Mouse (Mus musculus) testis, postnatal 14 days (tissue): ENCODE measurements around the gene Ist1.
A peak's percentile ranks its signal among the peaks of the same experiment; 100 is the strongest.

Source experiments
- DNase-seq: peaks from one replicate; pipeline ENCODE4 v3.0.0; 2021; ENCODE audit warnings: low spot score

The Ist1 gene

DNA sequence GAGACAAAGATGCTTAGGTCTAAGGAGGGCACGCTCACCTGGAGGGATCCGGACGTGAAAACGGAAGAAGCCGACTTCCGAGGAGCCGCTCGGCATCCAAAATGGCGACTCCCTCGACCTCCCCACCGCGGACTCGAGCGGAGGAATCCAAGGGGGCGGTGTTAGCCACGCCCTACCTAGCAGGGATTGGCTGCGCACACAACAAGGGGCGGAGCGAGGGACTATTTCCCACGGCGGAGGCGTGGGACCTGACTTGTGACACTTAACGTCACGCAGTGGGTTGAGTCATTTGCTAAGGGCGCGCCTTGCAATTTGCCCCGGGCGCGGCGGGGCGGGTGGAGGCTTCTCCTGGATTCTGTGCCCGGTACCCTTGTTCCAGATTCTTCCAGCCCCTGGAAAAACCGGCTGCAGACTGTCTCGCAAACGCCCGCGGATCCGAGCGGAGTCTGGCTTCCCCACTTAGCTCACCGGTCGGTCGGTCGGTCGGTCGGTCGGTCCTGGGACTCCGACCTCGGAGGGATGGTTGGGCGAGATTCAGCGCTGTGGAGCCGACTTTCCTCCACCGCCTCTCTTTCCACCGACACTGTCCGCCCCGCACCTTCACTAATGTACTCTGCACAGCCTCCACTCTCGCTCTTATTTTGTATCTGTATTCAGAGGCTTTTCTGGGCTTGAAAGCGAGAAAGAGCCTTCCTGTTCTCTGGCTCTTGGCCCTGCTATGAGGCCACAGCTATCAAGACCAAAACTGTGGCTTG is at the start of gene Ist1:
Ist1 (minus strand) TSS at position 115 of the 755 bp plus-strand sequence.
- peak; percentile 98 for DNase-seq

DNA sequence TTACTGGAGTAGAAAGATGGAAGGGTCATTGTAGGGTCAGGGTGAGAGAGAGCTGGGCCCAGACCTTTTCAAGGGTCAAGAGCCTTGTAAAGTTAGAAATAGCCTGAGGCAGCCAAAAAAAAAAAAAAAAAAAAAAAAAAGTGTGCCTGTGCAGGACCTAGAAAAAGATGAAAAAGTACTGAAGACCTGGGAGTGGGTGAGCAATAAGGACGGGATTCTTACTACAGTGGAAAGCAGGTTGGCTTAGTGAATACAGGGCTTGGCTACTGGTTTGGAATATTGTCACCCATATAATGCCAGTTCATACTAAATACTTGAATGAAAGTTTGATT is 45.0 kb upstream of the Ist1 start:
- no peak for DNase-seq

DNA sequence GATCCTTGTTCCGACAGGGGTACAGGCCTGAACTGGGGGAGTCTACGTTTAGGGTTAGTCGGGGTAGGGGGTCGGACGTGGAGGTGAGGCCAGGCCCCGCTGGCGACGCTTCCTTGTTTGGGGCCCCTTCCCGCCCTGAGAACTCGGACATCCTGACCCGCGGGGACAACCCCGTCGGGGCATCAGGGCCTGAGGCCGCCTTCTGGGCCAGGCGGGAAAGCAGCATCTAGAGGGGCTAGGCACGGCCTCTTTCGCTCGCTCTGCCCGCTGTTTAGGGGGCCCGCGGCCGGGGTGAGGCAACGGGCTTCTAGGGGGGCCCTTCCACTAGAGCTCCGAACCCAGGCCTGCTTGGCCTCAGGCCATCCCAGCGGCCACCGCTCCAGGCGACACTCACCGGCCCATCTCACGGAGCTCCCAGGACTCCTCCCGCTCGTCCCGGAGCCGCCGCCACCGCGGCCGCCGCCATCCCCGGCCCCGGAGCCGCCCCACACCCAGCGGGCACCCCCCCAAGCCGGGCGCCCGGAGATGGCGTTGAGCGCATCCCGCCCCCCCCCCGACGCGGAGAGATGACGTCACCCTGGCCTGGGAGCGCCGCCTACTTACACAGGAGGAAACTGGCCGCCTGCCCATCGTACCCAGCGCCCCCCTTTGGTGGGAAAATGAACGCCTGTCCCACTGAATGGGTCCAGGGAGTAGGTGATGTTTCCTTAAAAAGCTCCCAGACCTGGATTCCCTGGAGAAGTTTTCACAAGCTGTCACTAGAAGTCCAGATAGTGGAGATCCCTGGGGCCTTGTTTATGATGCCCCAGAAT is 44.4 kb upstream of the Ist1 start, which contains the start of gene Atxn1l:
Atxn1l (minus strand) TSS at position 503 of the 812 bp plus-strand sequence.
- DNase-seq, result peak; percentile 88

DNA sequence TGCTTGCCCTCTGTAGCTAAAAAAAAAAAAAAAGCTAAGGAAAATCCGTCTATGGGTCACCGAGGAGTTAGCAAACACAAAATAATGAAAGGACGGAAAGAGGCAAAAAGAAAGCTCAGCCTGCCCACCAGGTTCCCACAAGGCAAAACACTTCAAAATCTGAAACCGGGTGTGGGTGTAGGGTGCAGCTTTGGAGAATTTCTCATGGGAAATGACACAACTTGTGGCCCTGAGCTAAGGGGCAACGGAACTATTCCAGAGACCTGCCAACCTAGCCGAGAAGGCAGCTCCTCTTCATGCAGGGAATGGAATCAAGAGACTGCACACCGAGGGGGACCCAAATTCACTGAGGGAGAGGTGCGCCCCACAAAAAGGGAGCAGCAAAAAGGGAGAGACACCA is 43.8 kb upstream of the Ist1 start:
- DNase-seq, result no peak

DNA sequence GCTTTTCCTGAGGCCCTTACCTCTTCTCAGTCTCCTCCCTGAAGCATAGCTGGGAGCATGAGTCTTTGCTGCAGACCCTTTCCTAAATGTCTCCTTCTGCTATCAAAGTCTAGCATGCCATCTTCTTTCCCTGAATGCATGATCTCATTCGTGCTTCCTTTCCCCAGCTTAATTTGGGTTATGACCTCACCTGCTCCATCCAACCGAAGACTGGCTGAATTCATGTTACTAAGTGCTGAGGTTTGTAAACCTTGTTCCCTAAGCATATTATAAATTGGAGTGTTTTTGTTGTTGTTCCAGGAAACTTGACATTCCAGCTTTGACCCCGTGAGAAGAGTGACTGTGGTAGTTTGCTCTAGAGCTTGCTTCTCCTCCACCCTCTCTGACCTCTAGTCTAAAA is 41.0 kb upstream of the Ist1 start:
- no peak for DNase-seq

DNA sequence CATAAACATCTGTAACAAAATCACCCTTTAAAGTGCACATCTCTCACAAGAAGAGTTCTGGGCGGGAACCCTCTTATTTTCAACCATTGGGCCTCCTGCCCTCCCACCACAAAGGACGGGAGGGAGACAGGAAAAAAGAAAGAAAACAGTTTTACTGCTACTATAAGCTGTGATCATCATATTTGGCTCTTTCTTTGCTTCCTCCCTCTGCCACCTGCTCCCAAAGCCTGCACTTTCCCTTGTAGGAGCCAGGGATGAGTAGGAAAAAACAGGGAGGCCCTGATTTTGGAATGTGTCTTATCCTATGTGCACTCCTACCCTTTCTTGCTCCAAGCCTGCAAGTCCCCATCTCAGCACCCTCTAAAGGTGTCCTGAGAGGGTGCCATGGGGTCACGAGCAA is 38.0 kb upstream of the Ist1 start:
- DNase-seq, result no peak

DNA sequence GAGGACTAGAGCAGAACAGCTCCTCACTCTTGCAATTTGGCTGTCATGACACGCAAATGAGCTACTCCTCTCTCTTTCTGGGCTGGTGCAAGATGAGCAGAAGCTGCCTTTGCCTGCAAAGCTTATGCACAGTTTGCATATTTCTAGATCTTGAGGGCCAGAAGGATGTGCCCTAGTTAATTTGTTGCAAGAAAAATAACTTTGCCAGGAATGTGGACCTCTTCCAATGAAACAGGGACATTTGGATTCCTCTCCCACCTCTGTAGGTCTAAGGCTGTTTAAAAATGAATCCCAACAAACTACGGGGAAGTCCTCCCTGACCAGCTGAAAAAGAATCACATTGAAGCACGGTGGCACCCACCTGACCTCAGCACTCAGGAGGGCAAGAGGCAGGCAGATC is 32.0 kb upstream of the Ist1 start:
- DNase-seq, result no peak

DNA sequence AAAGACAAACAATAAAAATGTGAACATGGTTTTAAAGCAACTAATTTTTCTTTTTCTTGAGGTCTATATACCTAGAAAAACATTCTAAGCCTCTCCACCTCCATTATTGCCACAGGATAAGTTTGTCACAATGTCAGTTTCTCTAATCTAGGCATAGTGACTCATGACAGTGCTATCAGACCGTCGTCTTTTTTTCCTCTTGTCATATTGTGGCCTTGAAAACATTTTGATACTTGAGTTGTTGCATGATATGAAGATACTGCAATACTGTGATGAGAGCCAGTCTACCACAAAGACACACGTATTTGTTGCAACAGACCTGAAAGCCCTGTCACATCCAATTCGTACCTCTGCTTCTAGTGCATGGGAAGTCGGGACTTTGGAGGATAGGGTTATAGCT is 21.9 kb upstream of the Ist1 start:
- DNase-seq, result no peak

DNA sequence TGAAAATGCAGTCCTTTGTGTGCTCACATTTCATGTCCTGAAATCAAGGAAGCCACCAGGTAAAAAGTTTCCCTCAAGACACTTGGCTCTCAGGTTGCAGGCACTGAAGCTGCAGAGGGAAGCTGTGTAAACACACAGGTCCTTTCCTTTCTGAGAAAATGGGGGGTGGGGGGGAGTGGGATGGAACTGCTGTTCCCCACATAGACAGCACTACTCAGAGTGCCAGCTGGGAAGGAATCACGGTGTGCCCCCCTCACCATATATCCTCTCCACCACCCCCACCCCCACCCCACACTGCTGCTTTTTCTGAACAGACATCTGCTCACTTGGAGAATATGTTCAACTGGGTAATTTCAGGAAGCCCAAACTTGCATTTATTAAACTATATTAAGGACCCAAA is 19.5 kb upstream of the Ist1 start:
- no peak for DNase-seq

DNA sequence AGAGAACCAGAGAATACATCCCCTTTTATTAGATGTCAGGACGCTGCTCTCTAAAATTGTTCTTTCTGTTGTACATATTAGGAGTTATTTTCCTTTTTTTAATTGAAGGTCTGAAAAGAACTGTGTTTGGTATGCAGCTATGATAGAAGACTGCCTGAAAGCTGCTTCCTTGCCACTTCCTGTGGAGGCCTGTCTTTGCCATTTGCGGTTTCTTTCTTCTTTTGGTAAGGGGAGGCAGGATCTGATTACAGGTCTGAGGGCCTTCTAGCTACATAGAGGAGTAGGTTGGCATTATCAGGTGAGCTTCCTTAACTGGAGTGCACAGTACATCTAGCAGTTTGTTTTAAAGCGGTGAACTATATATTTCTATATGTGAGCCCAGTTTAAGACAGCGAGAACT is 14.9 kb upstream of the Ist1 start:
- DNase-seq, result no peak

DNA sequence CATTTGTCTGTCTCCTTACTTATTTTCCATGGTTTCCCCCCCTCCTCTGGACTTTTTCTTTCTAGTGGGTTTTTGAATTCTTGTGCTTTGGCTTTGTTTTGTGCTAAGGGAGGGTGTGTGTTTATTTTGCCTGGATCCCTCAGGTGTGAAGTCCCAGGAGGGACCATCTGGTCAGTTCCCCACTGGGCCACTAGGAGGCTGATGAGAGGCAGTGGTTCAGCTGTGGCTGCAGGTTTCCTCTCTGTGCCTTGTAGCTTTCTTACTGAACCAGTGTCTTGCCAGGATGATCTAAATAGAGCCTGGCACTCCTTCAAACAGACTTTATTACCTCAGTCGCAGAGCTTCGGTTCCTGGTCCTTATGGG is 13.8 kb upstream of the Ist1 start:
- peak; percentile 39 for DNase-seq

DNA sequence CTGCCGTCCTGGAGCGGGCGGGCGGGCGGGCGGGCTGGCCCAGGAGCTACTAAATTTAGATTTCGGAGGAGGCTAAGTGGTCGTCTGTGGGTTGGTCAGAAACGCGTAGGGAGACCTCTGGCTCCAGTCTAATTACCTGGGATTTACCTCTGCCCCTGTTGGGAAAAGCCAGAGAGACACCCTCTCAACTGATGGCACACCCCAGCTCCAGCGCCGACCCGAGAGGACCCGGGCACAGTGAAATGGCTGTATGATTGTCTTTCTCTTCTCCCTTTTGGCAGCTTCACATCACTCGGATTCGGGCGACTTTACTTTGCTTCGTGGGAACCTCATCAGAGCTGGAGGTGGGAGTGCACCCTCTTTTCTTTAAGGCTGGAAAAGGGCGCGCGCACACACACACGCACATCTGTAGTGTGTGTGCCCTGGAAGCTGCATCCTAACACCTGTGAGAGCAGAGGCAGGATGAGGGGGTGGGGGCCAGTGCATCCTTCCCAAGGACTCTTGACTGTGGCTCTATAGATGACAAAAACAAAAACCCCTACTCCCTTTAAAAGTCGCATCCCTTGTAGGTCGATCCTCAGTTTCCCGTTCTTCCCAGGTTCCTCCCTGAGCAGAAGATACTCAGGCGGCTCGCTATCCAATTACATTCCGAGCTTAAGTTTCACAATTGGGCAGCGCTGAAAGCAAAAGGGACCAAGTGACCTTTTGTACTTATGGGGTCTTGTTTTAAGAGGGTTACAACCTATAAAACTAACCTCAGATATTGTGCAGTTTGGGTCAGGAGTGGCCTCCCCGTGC is 13.2 kb upstream of the Ist1 start:
- peak; percentile 40 for DNase-seq

DNA sequence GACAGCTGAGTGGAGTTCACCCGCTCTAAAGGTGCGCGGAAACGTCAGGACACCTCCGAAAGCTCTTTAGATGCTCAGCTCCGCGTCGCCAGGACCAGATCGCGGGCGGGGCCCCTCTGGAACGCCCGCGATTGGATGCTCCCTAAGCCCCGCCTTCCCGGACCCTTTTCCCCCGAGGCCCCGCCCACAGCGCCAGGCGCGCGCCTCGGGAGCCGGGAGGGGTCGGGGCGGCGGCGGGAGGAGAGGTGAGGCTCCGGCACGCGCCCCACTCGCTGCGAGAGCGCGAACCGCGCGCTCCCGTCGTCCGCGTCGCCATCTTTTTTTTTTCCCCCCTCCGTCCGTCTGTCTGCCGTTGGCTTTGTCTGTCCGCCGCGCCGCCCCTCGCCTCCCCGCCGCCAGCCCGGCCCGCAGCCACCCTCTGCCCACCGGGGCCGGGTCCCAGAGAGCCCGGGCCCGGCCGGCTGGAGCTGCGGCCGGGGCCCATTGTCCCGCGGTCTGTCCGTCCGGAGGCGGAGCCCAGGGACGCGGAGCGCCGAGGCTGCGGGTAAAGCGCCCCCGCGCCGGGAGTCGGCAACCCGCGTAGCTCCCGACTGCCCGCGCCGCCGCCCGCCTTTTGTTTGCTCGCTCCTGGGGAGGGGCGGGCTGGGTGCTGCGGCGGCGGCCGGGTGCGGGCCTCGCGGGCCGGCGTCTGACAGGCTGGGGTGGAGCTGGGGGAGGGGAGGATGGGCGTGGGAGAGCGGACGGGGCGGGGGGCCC is 12.4 kb upstream of the Ist1 start, which contains the start of gene Zfp821:
Zfp821 (plus strand) TSS at position 227 of the 756 bp plus-strand sequence.
- DNase-seq, result peak; percentile 94

DNA sequence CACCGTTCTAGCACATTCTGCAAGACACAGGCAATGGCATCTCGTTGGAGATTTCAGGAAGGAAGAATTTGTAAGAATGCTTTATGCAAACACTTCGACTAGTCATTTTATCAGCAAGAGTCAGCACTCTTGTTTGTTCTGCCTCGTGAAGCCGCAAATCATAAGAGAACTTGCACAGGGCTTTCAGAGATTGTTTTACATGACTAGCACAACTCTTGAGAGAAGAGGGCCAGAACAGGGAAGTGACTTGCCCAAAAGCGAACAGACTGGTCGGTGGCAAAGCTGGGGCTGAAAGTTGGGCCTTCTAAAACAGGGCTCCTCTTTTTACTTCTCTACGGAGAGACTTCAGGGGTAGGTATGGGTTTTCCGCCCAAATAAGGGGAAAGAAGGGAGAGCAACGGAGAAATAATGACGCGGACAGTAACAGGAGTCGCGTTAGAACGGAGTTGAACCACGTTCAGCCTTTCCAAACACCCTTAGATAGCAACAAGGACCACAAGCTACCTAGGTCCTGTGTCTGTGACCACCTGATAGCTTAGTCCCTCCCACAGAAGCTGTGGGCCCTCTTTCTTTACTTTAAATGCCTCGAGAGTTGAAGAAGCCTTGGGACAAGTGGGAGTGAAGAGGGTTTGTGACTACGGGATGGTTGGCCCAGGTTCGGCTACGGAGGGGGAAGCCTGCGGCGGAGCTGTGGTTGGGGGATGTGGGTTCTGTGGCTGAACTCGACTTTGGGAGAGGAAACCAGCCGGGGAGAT is 11.7 kb upstream of the Ist1 start:
- no peak for DNase-seq

DNA sequence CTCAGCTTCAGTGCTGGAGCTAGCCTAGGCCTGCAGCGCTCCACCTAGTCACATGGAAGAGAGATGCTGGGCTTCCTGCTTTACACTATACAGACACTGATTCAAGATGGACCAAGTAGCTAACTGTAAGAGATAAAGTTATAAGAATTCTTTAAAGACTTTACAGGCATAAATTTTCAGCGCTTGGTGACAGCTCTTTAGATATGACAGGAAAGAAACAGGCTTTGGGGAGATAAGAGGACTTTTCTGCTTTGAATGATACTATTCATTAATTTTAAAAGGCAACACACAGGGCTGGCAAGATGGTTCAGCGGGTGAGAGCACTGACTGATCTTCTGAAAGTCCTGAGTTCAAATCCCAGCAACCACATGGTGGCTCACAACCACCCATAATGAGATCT is 5.4 kb upstream of the Ist1 start:
- no peak for DNase-seq

DNA sequence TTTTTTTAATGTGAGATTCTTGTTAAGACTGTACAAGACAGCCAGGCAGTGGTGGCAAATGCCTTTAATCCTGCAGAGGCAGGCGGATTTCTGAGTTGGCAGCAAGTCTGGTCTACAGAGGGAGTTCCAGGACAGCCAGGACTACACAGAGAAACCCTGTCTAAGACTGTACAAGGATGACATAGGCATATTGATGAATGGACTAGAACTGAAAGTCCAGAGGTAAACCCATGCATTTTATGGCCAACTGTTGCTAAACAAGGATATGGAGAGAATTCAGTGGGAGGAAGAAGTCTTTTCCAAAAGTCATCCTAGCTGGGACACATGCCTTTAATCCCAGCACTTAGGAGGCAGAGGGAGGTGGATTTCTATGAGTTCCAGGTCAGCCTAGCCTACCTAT is 4.7 kb upstream of the Ist1 start:
- no peak for DNase-seq

DNA sequence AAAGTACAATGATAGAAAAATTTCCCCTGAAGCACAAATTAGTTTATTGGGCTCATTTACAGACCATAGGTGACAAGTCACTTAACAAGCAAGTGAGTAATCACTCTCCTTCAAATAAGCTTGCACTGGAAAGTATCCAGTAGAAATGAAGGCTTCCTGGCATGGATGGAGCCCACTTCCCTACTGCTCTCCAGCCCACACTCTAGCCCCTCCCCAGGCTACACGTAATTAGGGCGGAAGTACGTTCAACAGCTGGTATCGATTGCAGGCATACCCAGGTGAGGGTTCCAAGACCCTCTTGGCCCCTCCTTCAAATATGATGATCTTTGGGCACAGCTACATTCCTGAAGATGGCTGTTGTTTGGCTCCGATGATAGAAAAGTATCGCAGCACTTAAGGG is 1.1 kb upstream of the Ist1 start:
- DNase-seq, result peak; percentile 18

DNA sequence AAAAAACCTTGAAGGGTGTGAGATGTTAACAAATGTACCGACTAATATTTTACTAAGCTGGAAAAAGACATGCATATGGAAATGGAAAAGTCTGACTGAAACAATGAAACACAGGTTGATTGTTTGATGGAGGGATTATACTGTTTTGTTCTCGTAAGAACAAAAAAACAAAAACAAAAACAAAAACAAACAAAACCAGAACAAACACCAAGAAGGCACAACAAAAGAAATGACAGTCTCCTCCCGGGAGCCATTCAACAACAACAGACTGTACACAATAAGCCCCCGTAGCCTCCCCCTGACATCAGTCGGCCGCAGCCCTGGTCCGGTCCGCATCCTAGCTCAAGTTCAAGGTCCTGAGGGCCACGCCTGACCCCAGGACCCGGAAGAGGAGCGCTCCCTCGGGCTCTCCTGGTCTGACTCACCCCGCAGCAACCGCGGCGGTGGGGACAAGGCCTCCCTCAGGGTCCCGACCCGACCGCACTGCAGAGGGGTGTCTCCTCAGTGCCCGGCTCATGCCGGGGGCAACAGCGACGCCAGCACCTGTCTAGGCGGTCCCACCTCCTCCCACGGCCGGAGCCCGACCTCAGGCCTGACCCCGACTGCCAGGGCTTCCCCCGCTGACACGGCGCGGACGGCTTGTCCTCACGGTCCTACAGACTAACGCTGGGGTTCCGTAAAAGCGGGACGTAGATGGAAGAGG is 466 bp downstream of the Ist1 start:
- peak; percentile 83 for DNase-seq

DNA sequence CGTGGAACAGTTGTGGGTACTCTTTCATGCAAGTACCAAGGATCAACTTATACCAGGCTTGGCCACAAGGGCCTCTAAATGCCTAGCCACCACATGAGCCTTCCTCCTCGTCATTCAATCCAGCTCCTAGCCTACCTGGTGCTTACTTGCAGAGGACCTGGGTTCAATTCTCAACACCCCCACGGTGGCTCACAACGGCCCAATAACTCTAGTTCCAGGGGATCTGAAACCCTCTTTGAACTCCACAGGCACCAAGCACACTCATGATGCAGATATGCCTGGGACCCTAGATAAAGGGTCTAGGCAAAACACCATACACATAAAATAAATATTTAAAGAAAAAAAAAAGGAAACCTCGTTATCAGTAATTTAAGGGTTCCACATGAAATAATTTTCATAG is 1.3 kb downstream of the Ist1 start:
- no peak for DNase-seq

DNA sequence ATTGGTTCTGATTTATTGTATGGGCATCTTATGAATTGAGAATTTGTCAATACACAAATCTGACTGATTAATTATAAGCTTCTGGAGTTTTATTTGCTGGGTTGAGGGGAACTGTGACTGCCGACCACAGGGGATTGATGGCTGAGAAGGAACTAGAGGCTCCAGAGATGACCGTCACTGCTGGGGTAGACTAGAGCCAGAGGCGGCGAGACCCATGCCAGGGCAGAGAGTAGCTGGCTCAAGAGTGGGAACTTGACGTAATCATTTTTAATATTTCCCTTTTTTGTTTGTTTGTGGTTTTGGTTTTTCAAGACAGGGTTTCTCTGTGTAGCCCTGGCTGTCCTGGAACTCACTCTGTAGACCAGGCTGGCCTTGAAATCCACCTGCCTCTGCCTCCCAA is 5.8 kb downstream of the Ist1 start:
- DNase-seq, result no peak

DNA sequence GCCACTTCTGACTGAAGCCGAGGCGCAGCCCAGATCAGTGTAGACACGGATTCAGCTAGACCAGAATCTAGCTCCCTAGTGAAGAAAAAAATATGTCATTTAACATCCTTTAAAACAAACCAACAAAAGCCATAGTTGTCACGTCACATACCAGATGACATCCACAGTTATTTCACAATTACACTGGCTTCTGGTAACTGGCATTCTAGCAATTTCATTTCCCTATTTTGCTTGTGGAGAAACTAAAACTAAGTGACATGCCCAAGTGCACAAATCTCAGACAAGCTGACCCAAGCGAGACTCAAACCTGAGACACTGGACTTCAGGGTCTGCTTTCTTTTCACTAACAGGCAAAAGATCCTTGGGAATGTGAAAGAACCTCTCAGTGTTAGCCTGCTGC is 10.9 kb downstream of the Ist1 start:
- no peak for DNase-seq
